Mouse (Mus musculus): ENCODE data around the gene 1110008L16Rik. TPM values are rescaled to one million over a fixed set of nuclear protein-coding genes. Genes with fewer than 3 reads are reported as not detected.

Gene 1110008L16Rik
- polyA plus RNA-seq, 1 experiment from 2014 or later, result 8.9 TPM

DNA sequence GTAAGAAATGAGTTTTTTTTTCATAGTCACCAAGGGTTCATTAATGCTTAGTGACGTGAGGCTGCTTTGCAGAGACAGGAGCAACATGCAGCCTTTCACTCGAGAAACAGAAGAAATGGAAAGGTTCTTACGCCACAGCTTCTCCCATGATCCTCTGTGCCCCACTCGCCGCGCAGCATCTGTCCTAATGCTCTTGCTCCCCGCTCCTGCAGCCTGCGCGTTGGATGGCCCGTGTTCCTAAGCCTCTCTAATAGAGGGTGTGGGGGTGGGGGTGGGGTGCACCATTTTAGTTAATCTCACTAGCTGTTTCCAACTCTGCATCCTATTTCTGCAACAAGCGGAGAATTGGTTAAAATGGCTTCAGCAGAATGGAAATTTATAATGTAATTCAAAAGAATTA lies 44.6 kb downstream of the 1110008L16Rik start:
- WGBS (ENCODE audit: insufficient replicate concordance), result 85% methylated on average over 11 of the region's 11 CpGs
- H3K4me1 ChIP-seq (replicated peaks), result peaks cover 11% of the 10 kb centered on the region
- H3K9ac ChIP-seq, result no peak overlapping the region
- no peak overlapping the region for H3K27ac ChIP-seq
- ATAC-seq (ENCODE audit: low read depth), result no peak
- DNase-seq, result no peak
- H3K4me3 ChIP-seq (replicated peaks), result no peak overlapping the region
- no peaks in the 10 kb centered on the region for H3K36me3 ChIP-seq
- H3K27me3 ChIP-seq, result peaks cover 19% of the 10 kb centered on the region
- H3K9me3 ChIP-seq (replicated peaks), result no peaks in the 10 kb centered on the region
- no peak overlapping the region for H3K4me2 ChIP-seq

DNA sequence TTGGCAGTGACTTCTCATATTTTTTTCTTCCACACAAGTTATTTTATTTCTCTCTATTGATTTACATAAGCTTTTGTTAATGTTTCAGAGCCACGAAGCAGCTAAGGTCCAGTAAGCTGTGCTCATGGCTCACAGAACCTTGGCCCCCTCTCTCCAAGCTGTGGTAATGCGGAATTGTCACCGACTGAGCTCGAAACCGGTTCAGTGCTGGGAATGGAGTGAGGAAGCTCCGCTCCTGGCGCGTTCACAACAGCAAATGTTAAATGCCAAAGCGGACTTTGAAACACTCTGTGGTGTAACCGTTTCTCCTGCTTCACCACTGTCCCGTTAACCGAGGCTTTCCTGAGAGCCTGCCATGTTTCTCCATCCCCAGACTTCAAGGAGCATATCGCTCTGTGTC lies 45.2 kb downstream of the 1110008L16Rik start:
- Histone ChIP-seq H3K36me3 (no peaks in the 10 kb centered on the region), H3K27ac (no peak overlapping the region), H3K4me3 (replicated peaks) (no peak overlapping the region), H3K27me3 (peaks cover 23% of the 10 kb centered on the region), H3K4me1 (replicated peaks) (peaks cover 11% of the 10 kb centered on the region), H3K4me2 (no peak overlapping the region), H3K9ac (no peak overlapping the region), H3K9me3 (replicated peaks) (no peaks in the 10 kb centered on the region)
- WGBS (ENCODE audit: insufficient replicate concordance), result 63% methylated on average over 13 of the region's 13 CpGs
- no peak for ATAC-seq (ENCODE audit: low read depth)
- DNase-seq, result no peak

DNA sequence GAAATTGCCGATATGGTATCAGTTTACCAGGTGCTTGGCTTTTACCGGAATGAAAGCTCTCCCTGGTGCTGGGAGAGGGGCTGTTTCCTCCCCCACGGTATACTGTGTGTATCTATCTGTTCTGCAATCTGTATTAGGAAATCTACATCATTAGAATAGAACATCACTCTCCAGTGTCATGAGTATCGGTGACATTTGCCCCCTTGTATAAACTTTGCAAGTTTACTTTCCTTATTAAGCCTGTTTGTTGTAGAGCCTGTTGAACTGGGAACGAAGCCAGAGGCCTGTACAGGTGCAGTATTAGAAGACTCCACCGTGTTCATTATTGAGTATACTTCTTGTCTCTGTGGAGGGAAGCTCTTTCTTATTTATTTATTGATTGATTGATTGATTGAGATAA lies 54.0 kb downstream of the 1110008L16Rik start:
- Histone ChIP-seq H3K9me3 (replicated peaks) (no peaks in the 10 kb centered on the region), H3K9ac (no peak overlapping the region), H3K27ac (no peak overlapping the region), H3K36me3 (no peaks in the 10 kb centered on the region), H3K4me3 (replicated peaks) (no peak overlapping the region), H3K27me3 (peaks cover 41% of the 10 kb centered on the region), H3K4me1 (replicated peaks) (no peaks in the 10 kb centered on the region), H3K4me2 (no peak overlapping the region)
- peak; percentile 62; the same call in 1 of the 2 replicates for ATAC-seq (ENCODE audit: low read depth)
- WGBS (ENCODE audit: insufficient replicate concordance), result 56% methylated on average over 6 of the region's 6 CpGs
- no peak for DNase-seq

DNA sequence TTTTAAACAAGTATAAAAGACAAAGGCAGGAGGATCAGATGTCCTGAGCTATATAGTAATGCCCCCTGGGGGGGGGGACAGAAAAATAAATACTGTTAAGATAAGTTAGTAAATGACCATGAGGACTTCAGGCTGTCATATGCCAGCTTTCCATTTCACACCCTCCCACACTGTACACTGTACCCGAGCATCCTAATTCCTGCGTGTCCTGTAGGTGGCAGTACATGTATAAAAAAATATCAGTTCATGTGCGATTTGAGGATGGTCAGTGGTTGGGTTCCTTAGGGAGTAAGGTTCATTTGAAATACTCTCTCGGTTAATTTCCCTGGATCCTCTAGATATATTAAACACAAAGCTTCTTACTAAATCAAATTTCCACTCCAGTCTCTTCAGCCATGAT lies 55.5 kb downstream of the 1110008L16Rik start:
- Histone ChIP-seq H3K27me3 (peaks cover 46% of the 10 kb centered on the region), H3K27ac (no peak overlapping the region), H3K9ac (no peak overlapping the region), H3K4me3 (replicated peaks) (no peak overlapping the region), H3K4me2 (no peak overlapping the region), H3K4me1 (replicated peaks) (no peaks in the 10 kb centered on the region), H3K36me3 (no peaks in the 10 kb centered on the region), H3K9me3 (replicated peaks) (no peaks in the 10 kb centered on the region)
- no peak for DNase-seq
- WGBS (ENCODE audit: insufficient replicate concordance), result 36% methylated on average over 4 of the region's 4 CpGs
- ATAC-seq (ENCODE audit: low read depth), result no peak

DNA sequence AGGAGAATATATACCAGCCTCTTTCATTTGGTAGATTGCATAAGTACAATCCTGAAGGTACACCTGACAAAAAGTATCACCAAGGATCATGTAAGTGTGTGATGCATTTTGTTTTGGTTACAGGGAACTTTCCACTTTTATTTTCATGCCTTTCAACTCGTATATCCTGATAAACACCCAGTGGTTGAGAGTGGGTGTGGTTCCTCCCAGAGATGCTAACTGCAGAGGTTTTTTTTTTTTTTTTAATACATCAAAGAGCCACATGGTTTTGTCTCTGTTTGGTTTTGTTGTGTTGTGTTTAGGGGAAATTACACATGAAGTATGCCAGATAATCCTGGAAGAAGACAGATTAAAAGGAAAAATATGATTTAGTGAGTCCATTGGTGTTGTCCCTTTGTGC lies 57.9 kb downstream of the 1110008L16Rik start:
- Histone ChIP-seq H3K4me2 (no peak overlapping the region), H3K4me1 (replicated peaks) (no peaks in the 10 kb centered on the region), H3K27me3 (peaks cover 50% of the 10 kb centered on the region), H3K27ac (no peak overlapping the region), H3K36me3 (no peaks in the 10 kb centered on the region), H3K4me3 (replicated peaks) (no peak overlapping the region), H3K9me3 (replicated peaks) (no peaks in the 10 kb centered on the region), H3K9ac (no peak overlapping the region)
- WGBS (ENCODE audit: insufficient replicate concordance), result 19% methylated on average over 1 of the region's 1 CpGs
- DNase-seq (no peak), ATAC-seq (ENCODE audit: low read depth) (no peak)

DNA sequence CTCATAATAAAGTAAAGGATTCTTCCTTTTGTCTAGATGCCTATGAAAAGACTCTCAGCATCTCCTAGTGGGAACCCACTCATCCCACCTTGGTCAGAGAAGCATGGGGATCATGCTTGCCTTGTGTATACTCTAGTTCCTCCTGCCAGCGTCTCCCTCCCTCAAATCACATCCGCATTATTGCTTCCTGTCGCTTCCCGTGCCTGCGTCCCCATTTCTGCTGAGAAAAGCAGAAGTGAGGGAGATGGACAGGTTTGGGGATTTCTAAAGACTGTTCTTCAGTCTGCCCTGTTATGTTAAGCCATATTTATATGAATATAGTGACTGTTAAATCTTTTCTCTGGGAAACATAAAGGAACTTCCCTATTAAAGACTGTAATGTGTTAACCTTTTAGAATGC lies 61.6 kb downstream of the 1110008L16Rik start:
- ATAC-seq (ENCODE audit: low read depth) (no peak), DNase-seq (no peak)
- no peak overlapping the region for H3K4me3 ChIP-seq (replicated peaks)
- WGBS (ENCODE audit: insufficient replicate concordance), result 35% methylated on average over 5 of the region's 5 CpGs
- no peaks in the 10 kb centered on the region for H3K9me3 ChIP-seq (replicated peaks)
- H3K27me3 ChIP-seq, result peaks cover 55% of the 10 kb centered on the region
- H3K9ac ChIP-seq, result no peak overlapping the region
- H3K4me1 ChIP-seq (replicated peaks), result no peaks in the 10 kb centered on the region
- no peaks in the 10 kb centered on the region for H3K36me3 ChIP-seq
- H3K27ac ChIP-seq, result no peak overlapping the region
- no peak overlapping the region for H3K4me2 ChIP-seq

DNA sequence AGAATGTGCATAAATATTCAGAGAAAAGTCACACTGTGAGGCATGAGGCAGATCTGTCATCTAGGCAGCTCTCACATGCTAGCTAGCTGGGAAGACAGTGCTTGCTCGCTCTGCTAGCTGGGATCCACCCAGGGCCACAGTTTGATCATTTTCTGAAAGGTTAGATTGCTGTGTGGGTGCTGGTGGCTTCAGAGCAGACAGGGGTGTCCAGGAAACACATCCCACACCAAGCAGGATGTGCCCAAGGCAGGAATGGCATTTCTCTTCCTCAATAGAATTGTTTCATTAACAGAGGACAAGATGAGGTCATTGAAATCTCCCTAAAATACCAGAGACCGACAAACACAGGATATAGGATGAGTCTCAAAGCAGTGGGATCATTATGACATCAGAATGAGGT lies 65.7 kb downstream of the 1110008L16Rik start:
- H3K4me3 ChIP-seq (replicated peaks), result no peak overlapping the region
- no peaks in the 10 kb centered on the region for H3K4me1 ChIP-seq (replicated peaks)
- H3K4me2 ChIP-seq, result no peak overlapping the region
- DNase-seq, result no peak
- H3K9me3 ChIP-seq (replicated peaks), result no peaks in the 10 kb centered on the region
- no peak overlapping the region for H3K9ac ChIP-seq
- ATAC-seq (ENCODE audit: low read depth), result no peak
- H3K36me3 ChIP-seq, result no peaks in the 10 kb centered on the region
- 56% methylated on average over 2 of the region's 2 CpGs for WGBS (ENCODE audit: insufficient replicate concordance)
- H3K27ac ChIP-seq, result no peak overlapping the region
- H3K27me3 ChIP-seq, result peaks cover 23% of the 10 kb centered on the region

DNA sequence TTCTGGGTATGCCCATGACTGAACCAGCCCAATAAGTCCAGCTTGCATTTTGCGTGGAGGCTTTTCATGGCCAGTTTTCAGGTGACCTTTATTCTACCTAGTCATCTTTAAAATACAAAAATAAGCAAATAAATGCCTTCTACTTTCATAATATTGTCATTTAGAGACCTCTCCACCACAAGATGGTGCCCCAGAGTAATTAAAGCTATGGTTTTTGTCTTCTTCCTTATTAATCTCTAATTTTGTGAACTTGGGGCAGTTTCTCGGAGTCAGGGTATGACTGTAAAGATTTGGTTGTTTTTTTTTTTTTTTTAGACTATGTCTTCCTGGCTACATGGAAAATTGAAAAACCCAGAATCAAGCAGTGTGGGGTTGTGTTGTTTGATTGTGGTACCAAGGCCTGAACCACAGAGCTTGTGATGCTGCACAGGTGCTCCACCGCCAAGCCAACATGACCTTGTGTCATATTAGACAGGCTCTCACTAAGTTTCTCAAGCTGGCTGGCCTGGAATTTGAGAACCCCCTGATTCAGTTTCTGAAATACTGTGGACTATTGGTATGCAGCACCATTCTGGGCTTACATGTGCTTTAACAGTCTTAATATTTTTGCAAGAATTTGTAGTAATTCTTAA lies 73.2 kb downstream of the 1110008L16Rik start:
- no peaks in the 10 kb centered on the region for H3K36me3 ChIP-seq
- H3K4me1 ChIP-seq (replicated peaks), result no peaks in the 10 kb centered on the region
- H3K9me3 ChIP-seq (replicated peaks), result no peaks in the 10 kb centered on the region
- H3K27me3 ChIP-seq, result no peaks in the 10 kb centered on the region
- H3K27ac ChIP-seq, result no peak overlapping the region
- H3K4me3 ChIP-seq (replicated peaks), result no peak overlapping the region
- H3K9ac ChIP-seq, result no peak overlapping the region
- no peak overlapping the region for H3K4me2 ChIP-seq
- 82% methylated on average over 3 of the region's 3 CpGs for WGBS (ENCODE audit: insufficient replicate concordance)
- no peak for ATAC-seq (ENCODE audit: low read depth)
- no peak for DNase-seq

DNA sequence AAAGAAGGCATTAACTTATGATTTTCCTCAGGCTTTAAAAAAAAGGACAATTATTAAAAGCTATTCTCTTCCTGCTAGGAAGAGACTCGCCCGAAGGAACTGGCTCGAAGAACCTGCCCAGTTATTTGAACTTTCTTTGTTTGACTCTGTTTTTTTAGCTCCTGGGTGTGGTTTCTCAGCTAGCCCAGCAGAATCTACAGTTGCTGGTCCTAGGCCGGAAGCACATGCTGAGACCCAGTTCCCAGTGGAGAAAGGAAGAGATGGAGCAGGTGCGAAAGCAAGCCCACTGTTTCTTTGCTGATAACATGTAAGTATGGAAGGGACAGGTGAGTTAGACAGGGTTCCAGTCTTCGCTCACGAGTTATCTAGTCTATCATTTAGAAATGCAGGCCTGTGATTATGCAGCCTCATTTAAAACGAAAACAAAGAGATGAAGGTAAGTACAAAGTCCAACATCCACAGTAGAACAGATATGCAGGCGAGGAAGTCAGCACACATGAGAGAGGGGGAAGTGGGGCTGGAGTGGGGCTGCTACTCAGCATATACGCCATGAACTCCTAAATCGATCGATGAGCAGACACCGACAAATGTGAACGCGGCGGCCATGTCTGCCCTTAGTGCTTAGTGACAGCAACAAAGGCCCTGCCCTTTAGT lies 77.7 kb downstream of the 1110008L16Rik start:
- H3K27me3 ChIP-seq, result no peaks in the 10 kb centered on the region
- no peak overlapping the region for H3K4me2 ChIP-seq
- H3K36me3 ChIP-seq, result peaks cover 4% of the 10 kb centered on the region
- no peak overlapping the region for H3K9ac ChIP-seq
- no peak for ATAC-seq (ENCODE audit: low read depth)
- H3K9me3 ChIP-seq (replicated peaks), result no peaks in the 10 kb centered on the region
- 83% methylated on average over 16 of the region's 16 CpGs for WGBS (ENCODE audit: insufficient replicate concordance)
- H3K4me1 ChIP-seq (replicated peaks), result no peaks in the 10 kb centered on the region
- no peak for DNase-seq
- no peak overlapping the region for H3K27ac ChIP-seq
- no peak overlapping the region for H3K4me3 ChIP-seq (replicated peaks)

DNA sequence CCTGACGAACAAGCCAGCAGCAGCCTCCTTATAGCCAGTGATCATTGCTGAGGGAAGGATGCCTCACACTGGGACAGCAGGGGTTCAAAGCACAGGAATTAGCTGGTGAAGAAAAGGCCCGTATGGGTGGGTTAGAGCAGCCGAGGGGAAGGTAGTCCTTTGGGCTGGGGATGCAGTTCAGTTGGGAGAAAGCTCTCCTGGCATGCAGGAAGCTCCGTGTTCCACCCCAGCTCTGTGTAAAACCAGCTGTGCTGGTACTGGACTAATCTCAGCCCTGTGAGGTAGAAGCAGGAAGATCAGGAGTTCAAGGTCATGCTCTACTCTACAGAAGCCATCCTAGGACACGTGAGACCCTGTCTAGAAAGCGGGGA lies 78.2 kb downstream of the 1110008L16Rik start:
- Histone ChIP-seq H3K27ac (no peak overlapping the region), H3K27me3 (no peaks in the 10 kb centered on the region), H3K9me3 (replicated peaks) (no peaks in the 10 kb centered on the region), H3K36me3 (peaks cover 4% of the 10 kb centered on the region), H3K9ac (no peak overlapping the region), H3K4me2 (no peak overlapping the region), H3K4me3 (replicated peaks) (no peak overlapping the region), H3K4me1 (replicated peaks) (no peaks in the 10 kb centered on the region)
- no peak for DNase-seq
- WGBS (ENCODE audit: insufficient replicate concordance), result 71% methylated on average over 6 of the region's 6 CpGs
- ATAC-seq (ENCODE audit: low read depth), result no peak

DNA sequence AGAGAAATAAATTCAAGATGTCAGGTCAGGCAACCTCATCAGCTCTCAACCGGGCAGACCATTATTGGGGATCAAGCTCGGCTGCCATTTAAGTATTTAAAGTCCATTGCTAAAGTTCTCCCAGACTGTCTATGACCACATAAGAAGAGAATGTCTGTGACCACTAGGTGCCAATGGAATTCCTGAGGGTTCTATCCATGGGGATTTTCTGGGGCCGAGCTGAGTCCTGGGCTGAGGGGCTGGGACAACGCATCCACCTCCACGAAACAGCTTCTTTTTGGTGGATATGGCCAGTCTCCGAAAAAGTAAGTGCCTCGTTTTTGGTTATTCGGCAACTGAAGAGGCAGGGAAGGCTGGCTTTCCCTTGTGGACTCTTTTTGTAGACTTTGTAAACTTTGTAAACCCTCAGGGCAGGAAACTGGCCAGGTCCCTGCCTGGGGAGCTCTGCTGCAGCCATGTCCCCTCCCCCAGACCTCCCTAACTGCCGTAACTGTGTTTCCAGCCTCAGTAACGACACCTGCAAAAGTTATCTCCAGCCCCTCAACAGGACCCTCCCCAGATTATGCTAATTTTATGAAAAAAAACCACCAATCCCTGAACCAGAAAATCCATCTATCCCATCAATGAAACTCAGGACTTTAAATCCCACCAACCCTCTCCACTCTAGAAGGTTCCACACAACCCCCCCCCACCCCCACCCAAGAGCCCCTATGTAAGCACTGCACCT lies 84.8 kb downstream of the 1110008L16Rik start, which contains the start of gene Psma6:
TSS of gene Psma6 (plus strand) at position 200 of the 727 bp plus-strand sequence.
- 68% methylated on average over 10 of the region's 10 CpGs for WGBS (ENCODE audit: insufficient replicate concordance)
- DNase-seq, result no peak

More for the DNA sequence above, 84.8 kb downstream of the 1110008L16Rik start, which contains the start of gene Psma6:
- H3K36me3 ChIP-seq, result peaks cover 1% of the 10 kb centered on the region
- H3K4me1 ChIP-seq (replicated peaks), result peaks cover 26% of the 10 kb centered on the region
- H3K9ac ChIP-seq, result no peak within 1 kb of the TSS
- H3K9me3 ChIP-seq (replicated peaks), result no peaks in the 10 kb centered on the region
- no peak within 1 kb of the TSS for H3K4me3 ChIP-seq (replicated peaks)
- no peak within 1 kb of the TSS for H3K4me2 ChIP-seq
- no peaks in the 10 kb centered on the region for H3K27me3 ChIP-seq
- H3K27ac ChIP-seq, result no peak within 1 kb of the TSS
- no peak for ATAC-seq (ENCODE audit: low read depth)

Data from liver, embryonic 13.5 days (tissue).